Mouse (Mus musculus) CH12.LX (cell line): ENCODE data around the gene Hibadh. TPM values are rescaled to one million over a fixed set of nuclear protein-coding genes. Genes with fewer than 3 reads are reported as not detected.

Experiments
- DNase-seq: peaks from one replicate; pipeline ENCODE4 v3.0.0-alpha.2; 2013; ENCODE audit errors: extremely low read depth
- H3K27ac ChIP-seq: 2 replicates; pipeline ENCODE4 v1.5.1; 2012; ENCODE audit warnings: low read depth, mild to moderate bottlenecking, control low read depth, moderate library complexity; ENCODE audit not compliant: insufficient read depth
- H3K27me3 ChIP-seq: replicated peaks from 2 replicates; pipeline ENCODE3; 2012; ENCODE audit warnings: inconsistent platforms
- H3K36me3 ChIP-seq, 2 experiments: replicated peaks in 1 of 2; 2 replicates each; pipeline versions ENCODE3 to v1.6.1; 2012; ENCODE audit warnings: inconsistent platforms in 1 of 2, low read length in 1 of 2, mild to moderate bottlenecking in 1 of 2, mixed read lengths in 1 of 2, moderate library complexity in 1 of 2; ENCODE audit not compliant: control insufficient read depth in 1 of 2, insufficient read depth in 1 of 2
- H3K4me1 ChIP-seq, 2 experiments: 2 replicates each; pipeline ENCODE4 v1.6.1; 2012; ENCODE audit warnings: inconsistent platforms in 1 of 2, moderate library complexity in 1 of 2; ENCODE audit not compliant: insufficient read depth in 2 of 2, control insufficient read depth in 1 of 2
- H3K4me2 ChIP-seq: 2 replicates; pipeline ENCODE4 v1.6.1; 2012; ENCODE audit warnings: low read depth, mild to moderate bottlenecking, control low read depth; ENCODE audit not compliant: poor library complexity, insufficient read depth, severe bottlenecking
- H3K4me3 ChIP-seq, 3 experiments: fragments of 150-350 bp in 1 of 3; sonication (generic) in 1 of 3; replicated peaks in 1 of 3; 2 replicates each; pipeline versions ENCODE3 to v1.5.1; 2011 to 2012; ENCODE audit warnings: low read depth in 2 of 3, low read length in 2 of 3, mild to moderate bottlenecking in 2 of 3, moderate library complexity in 2 of 3, control low read depth in 1 of 3, improper control_type of control experiment in 1 of 3, inconsistent platforms in 1 of 3, mixed read lengths in 1 of 3; ENCODE audit not compliant: poor library complexity in 1 of 3
- H3K79me2 ChIP-seq: replicated peaks from 2 replicates; pipeline ENCODE4 v1.6.1; 2012; ENCODE audit warnings: mild to moderate bottlenecking, moderate library complexity; ENCODE audit not compliant: control insufficient read depth, poor library complexity, insufficient read depth, severe bottlenecking; ENCODE audit errors: extremely low read depth
- H3K9ac ChIP-seq: 2 replicates; pipeline ENCODE4 v1.6.1; 2012; ENCODE audit warnings: low read depth, mild to moderate bottlenecking, control low read depth, moderate library complexity; ENCODE audit not compliant: insufficient read depth
- H3K9me3 ChIP-seq: replicated peaks from 2 replicates; pipeline ENCODE3; 2012; ENCODE audit warnings: low read length, inconsistent platforms, mixed read lengths
- CHD1 ChIP-seq: IDR thresholded peaks from 2 replicates; pipeline ENCODE4 v1.6.1; 2012; ENCODE audit warnings: low read depth, low read length, improper control_type of control experiment, inconsistent platforms
- CHD2 ChIP-seq: IDR thresholded peaks from 2 replicates; pipeline ENCODE4 v1.6.1; 2011; ENCODE audit warnings: low read length, improper control_type of control experiment
- CTCF ChIP-seq, 2 experiments: IDR thresholded peaks in 1 of 2; conservative IDR thresholded peaks in 1 of 2; 2 replicates each; pipeline ENCODE4 v1.5.1; 2011 to 2012; ENCODE audit warnings: low read depth in 2 of 2, low read length in 2 of 2, improper control_type of control experiment in 1 of 2, inconsistent platforms in 1 of 2, mild to moderate bottlenecking in 1 of 2, moderate library complexity in 1 of 2
- E2F4 ChIP-seq: IDR thresholded peaks from 2 replicates; pipeline ENCODE4 v1.6.1; 2011; ENCODE audit warnings: low read depth, low read length, improper control_type of control experiment; ENCODE audit not compliant: insufficient replicate concordance
- ETS1 ChIP-seq: conservative IDR thresholded peaks from 2 replicates; pipeline ENCODE4 v1.6.1; 2012; ENCODE audit warnings: low read depth, mild to moderate bottlenecking, inconsistent platforms, low read length, improper control_type of control experiment, moderate library complexity
- KAT2A ChIP-seq: IDR thresholded peaks from 2 replicates; pipeline ENCODE4 v1.6.1; 2012; ENCODE audit warnings: low read length, improper control_type of control experiment, inconsistent platforms; ENCODE audit not compliant: insufficient replicate concordance
- MAFK ChIP-seq: IDR thresholded peaks from 2 replicates; pipeline ENCODE4 v1.6.1; 2011; ENCODE audit warnings: low read length, improper control_type of control experiment; ENCODE audit not compliant: insufficient replicate concordance
- MAX ChIP-seq: IDR thresholded peaks from 2 replicates; pipeline ENCODE4 v1.6.1; 2011; ENCODE audit warnings: low read length, improper control_type of control experiment
- MEF2A ChIP-seq: IDR thresholded peaks from 2 replicates; pipeline ENCODE4 v1.6.1; 2014; ENCODE audit warnings: low read depth, mild to moderate bottlenecking, inconsistent platforms, low read length, improper control_type of control experiment, borderline replicate concordance
- MXI1 ChIP-seq: IDR thresholded peaks from 2 replicates; pipeline ENCODE4 v1.6.1; 2011; ENCODE audit warnings: mild to moderate bottlenecking, low read depth, low read length, improper control_type of control experiment
- NELFE ChIP-seq: IDR thresholded peaks from 2 replicates; pipeline ENCODE4 v1.6.1; 2011; ENCODE audit warnings: low read depth, low read length, improper control_type of control experiment
- NRF1 ChIP-seq: IDR thresholded peaks from 2 replicates; pipeline ENCODE4 v1.6.1; 2014; ENCODE audit warnings: low read depth, mild to moderate bottlenecking, inconsistent platforms, low read length, improper control_type of control experiment, moderate library complexity
- PAX5 ChIP-seq: IDR thresholded peaks from 2 replicates; pipeline ENCODE4 v1.6.1; 2012; ENCODE audit warnings: low read length, inconsistent platforms, mixed read lengths
- POLR2A ChIP-seq: IDR thresholded peaks from 2 replicates; pipeline ENCODE4 v1.6.1; 2011; ENCODE audit warnings: low read depth, mild to moderate bottlenecking, improper control_type of control experiment, low read length
- POLR2AphosphoS2 ChIP-seq: IDR thresholded peaks from 2 replicates; pipeline ENCODE4 v1.6.1; 2011; ENCODE audit warnings: low read depth, low read length, improper control_type of control experiment
- RAD21 ChIP-seq: IDR thresholded peaks from 2 replicates; pipeline ENCODE4 v1.6.1; 2011; ENCODE audit warnings: low read depth, mild to moderate bottlenecking, low read length, improper control_type of control experiment, moderate library complexity
- RCOR1 ChIP-seq: conservative IDR thresholded peaks from 2 replicates; pipeline ENCODE4 v1.6.1; 2012; ENCODE audit warnings: low read depth, mild to moderate bottlenecking, inconsistent platforms, low read length, improper control_type of control experiment
- SIN3A ChIP-seq: IDR thresholded peaks from 2 replicates; pipeline ENCODE4 v1.6.1; 2012; ENCODE audit warnings: low read length, improper control_type of control experiment, inconsistent platforms
- SMC3 ChIP-seq: IDR thresholded peaks from 2 replicates; pipeline ENCODE4 v1.6.1; 2011; ENCODE audit warnings: low read depth, low read length, improper control_type of control experiment
- TBP ChIP-seq: conservative IDR thresholded peaks from 2 replicates; pipeline ENCODE4 v1.6.1; 2011; ENCODE audit warnings: low read depth, low read length, improper control_type of control experiment
- USF2 ChIP-seq: conservative IDR thresholded peaks from 2 replicates; pipeline ENCODE4 v1.6.1; 2011; ENCODE audit warnings: low read depth, low read length, improper control_type of control experiment
- ZC3H11A ChIP-seq: IDR thresholded peaks from 2 replicates; pipeline ENCODE4 v1.6.1; 2012; ENCODE audit warnings: low read depth, mild to moderate bottlenecking, inconsistent platforms, low read length, improper control_type of control experiment
- ZKSCAN1 ChIP-seq: IDR thresholded peaks from 2 replicates; pipeline ENCODE4 v1.6.1; 2012; ENCODE audit warnings: low read depth, inconsistent platforms, low read length, improper control_type of control experiment, borderline replicate concordance
- ZNF384 ChIP-seq: IDR thresholded peaks from 2 replicates; pipeline ENCODE4 v1.6.1; 2012; ENCODE audit warnings: low read depth, low read length, improper control_type of control experiment, inconsistent platforms
- dilution Hi-C: fragments of 300-500 bp; cut with MboI; formaldehyde crosslinking; loops from 2 replicates; pipeline ENCODE4 v1.14.3; 2020; ENCODE audit warnings: low sequenced_read_pairs; ENCODE audit not compliant: extremely low pct_unique_long_range_greater_than_20kb, extremely low pct_ligation_motif_present
- in situ Hi-C: fragments of 300-500 bp; cut with MboI; formaldehyde crosslinking; loops from 3 replicates; pipeline ENCODE4 v1.14.3; 2019; ENCODE audit warnings: low sequenced_read_pairs, low pct_ligation_motif_present, low pct_unique_long_range_greater_than_20kb, mixed read lengths
- polyA plus RNA-seq: library from polyadenylated mRNA; unstranded; fragments of >175 nt; gene quantifications from 2 replicates; pipeline ENCODE4 v1.2.1, GENCODE M21; 2012; ENCODE audit warnings: low read depth; ENCODE audit not compliant: insufficient read length
- total RNA-seq, 2 experiments: library from RNA; depleted of rRNA; stranded (reverse); fragments of 300-350 nt in 1 of 2; fragments of >200 nt in 1 of 2; gene quantifications; 2 replicates each; pipeline ENCODE4 v1.2.3; 2012 to 2014

Gene Hibadh
- total and polyA plus RNA-seq, 3 experiments: 38.6 to 60.4 (median 44.4) TPM

GRCm38 (mm10) chr6:52577270-52577669 lies 62.9 kb downstream of the Hibadh start:
- Histone ChIP-seq H3K4me3 (no peak overlapping the region), H3K27ac (no peak overlapping the region), H3K36me3 (peaks cover 0 to 15% of the 10 kb centered on the region in 2 experiments), H3K27me3 (no peaks in the 10 kb centered on the region), H3K79me2 (no peaks in the 10 kb centered on the region), H3K4me1 (peaks cover 0 to 28% of the 10 kb centered on the region in 2 experiments; a peak in 2 of 4 replicates), H3K4me2 (no peak overlapping the region), H3K9me3 (no peaks in the 10 kb centered on the region), H3K9ac (no peak overlapping the region)
- peak; percentile 56 for DNase-seq
- in situ Hi-C loops (loop anchor here (25.0 kb wide), 1 partner anchor 290 kb away; no protein-coding TSS in a partner anchor), dilution Hi-C loops (no loop called here)
- TF ChIP-seq CTCF (conservative IDR thresholded peaks at IDR 0.05 in 1 of 2, IDR thresholded peaks at IDR 0.05 in 1 of 2; ENCODE audit: low read depth in 2 of 2, low read length in 2 of 2) (peak in 1 of 2 experiments; percentile 72; a peak in 2 of 4 replicates), RCOR1 (no peak), SMC3 (peak; percentile 57), MXI1 (no peak), RAD21 (peak; percentile 72), PAX5 (no peak), POLR2AphosphoS2 (no peak), NRF1 (no peak), TBP (no peak)

GRCm38 (mm10) chr6:52568706-52569105 lies 71.5 kb downstream of the Hibadh start:
- Histone ChIP-seq H3K4me2 (no peak overlapping the region), H3K4me3 (no peak overlapping the region), H3K9me3 (no peaks in the 10 kb centered on the region), H3K9ac (no peak overlapping the region), H3K27me3 (no peaks in the 10 kb centered on the region), H3K27ac (no peak overlapping the region), H3K4me1 (peaks cover 0 to 11% of the 10 kb centered on the region in 2 experiments; a peak in 1 of 4 replicates), H3K36me3 (peaks cover 3 to 40% of the 10 kb centered on the region in 2 experiments), H3K79me2 (no peaks in the 10 kb centered on the region)
- in situ Hi-C loops: no loop called here
- DNase-seq: no peak
- dilution Hi-C loops: no loop called here
- TF ChIP-seq SMC3: no peak
- no peak for TF ChIP-seq NELFE
- TF ChIP-seq POLR2A: no peak
- no peak for TF ChIP-seq USF2
- TF ChIP-seq CHD1: no peak
- TF ChIP-seq ZC3H11A: no peak
- no peak for TF ChIP-seq CHD2
- no peak for TF ChIP-seq E2F4
- no peak for TF ChIP-seq MAFK
- no peak for TF ChIP-seq ETS1
- no peak for TF ChIP-seq MAX
- TF ChIP-seq ZNF384: no peak
- no peak for TF ChIP-seq TBP
- no peak for TF ChIP-seq KAT2A
- TF ChIP-seq SIN3A: no peak
- no peak for TF ChIP-seq NRF1
- TF ChIP-seq MEF2A: no peak
- no peak for TF ChIP-seq ZKSCAN1
